Mouse (Mus musculus): ENCODE results near the gene Psapl1.
A peak's percentile ranks its signal among the peaks of the same experiment; 100 is the strongest.

Gene Psapl1

DNA sequence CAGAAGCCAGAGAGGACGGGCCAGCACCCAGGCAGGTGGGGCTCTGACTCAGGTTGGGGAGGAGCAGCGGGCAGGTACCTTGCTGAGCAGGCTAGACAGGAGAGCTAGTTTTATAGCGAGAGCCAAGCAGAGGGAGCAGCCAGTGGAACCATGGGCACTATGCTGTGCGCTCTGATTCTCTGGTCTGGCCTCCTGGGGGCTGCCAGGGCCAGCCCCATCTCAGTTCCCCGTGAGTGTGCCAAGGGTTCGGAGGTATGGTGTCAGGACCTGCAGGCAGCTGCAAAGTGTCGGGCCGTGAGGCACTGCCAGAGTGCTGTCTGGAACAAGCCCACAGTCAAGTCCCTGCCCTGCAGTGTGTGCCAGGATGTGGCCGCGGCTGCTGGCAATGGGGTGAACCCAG, at the start of gene Psapl1:
Gene Psapl1, plus strand, starts transcription at position 106 of the 400 bp plus-strand sequence.
- DNase-seq: no peak

DNA sequence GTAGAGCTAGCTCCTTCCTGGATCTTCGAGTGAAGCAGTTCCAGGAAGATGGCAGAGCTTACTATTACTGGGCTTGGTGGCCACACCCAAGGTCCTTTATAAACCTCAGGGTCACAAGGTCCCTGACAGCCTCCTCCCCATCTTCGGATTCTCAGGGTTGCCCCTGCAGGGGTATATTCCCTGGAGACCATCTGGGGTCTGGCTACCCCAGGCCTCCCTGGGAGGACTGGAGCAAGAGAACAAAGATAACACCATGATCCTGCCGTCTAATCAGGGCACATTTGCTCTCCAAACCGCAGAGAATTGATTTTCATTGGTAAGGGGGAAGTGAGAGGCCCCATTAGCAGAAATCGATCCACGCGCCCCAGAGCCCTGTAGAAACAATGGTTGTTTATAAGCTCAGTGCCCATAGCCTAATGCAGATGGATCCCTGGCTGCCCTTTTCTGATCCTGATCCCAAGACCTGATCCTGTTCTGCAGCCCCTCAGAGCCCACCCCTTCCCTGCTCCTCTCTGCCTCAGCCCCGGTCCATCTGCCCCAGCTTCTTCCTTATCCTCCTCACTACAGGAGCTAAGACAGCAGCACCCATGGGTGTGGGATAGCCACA, 48.8 kb upstream of the Psapl1 start:
- no peak for DNase-seq

DNA sequence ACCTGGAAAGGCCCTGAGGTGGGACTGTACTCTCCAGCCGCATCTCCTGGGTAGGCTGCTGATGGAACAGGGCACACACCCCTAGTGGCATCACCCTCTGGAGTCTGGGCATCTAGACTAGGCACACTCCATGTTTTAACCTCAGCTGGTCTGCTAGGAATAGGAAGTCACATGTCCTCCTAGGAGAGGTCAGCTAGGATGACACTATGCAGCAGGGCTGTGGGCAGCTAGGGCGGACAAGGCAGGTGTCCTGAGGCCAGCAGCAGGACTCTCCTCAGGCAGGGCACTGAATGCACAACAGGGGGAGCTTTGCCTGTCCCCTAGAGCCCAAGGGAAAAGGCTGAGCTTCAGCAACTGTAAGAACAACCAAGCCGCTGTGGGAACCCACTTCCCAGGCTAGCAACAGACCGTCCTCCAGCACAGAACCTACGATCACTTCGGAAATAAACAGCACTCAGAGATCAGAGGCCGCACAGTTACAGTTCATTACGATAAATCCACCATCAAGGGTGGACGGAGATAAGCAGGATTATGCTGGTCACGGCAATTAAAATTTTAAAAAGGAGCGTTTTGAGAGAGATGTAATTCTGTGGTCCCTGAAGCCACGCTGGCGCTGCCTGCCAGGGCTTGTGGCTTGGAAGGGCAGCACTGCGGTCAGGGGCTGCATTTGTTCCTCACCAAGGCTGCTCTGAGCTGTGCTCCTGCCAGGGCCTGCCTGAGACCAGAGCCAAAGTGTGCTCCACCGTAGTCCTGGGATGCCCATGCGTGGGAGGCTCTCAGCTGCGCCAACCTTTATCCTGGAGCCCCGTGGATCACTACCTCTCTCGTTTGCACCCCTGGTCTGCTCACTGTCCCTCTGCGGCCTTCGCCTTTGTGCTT, 38.2 kb upstream of the Psapl1 start:
- DNase-seq: no peak

DNA sequence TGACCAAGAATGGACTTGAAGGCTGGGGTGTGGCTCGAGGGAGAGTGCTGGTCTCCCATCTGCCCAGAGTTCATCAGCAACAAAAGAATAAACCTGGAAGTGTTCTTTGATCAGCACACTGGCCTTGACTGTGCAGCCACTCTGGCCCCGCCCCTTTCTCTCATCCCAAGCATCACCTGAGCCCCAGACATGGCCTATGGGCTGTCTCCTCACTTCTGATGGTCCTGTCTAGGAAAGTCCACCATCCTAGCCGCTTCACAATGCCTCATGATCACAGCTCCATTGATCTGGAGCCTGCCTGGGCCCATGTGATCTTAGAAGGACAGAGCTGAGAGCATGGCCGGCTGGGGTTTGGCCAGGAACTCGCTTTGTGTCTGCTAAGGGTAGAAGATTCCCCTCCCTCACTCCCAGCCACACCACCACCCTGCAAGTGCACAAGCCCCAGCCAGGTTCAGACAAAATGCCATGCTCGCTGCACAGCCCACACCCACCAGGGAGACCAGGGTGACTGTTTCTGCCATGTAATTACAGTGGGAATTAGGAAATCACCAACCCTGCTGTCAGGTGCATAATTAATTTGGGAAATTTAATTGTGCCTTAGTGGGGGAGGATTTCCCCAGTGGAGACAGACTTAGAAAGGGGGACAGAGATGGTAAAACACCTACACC, 37.3 kb upstream of the Psapl1 start:
- no peak for DNase-seq

DNA sequence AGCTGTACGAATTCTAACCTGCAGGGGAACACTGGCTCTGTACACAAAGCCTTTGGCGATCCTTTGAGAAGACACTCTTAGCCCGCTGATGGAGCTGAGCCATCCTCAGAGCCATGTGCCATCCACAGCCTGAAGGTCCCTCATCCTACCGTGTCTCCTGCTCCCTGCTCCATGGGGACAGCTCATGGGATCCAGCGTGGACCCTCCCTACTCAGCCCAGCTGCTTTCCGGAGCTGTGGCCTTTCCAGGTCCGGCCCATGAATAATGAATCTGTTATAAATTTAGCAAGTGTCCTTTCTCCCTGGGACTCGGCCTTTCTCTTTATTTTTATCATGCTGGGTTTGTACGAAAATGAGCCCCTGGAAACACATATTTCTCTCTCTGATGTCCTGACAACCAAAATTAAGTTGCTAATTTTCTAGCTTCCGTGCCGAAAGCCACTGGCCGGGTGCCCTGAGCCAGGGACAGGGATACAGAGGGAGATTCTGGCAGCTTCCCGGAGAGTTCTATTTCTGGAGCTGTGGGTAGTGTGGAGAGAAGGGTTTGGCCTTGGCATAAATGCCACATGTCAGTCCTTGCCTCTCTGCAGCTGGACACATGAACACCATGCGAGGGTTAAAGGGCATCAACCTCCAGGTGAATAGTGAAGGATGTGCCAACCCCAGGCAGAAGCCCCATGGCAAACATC, 34.7 kb upstream of the Psapl1 start:
- DNase-seq: peak; percentile 14

DNA sequence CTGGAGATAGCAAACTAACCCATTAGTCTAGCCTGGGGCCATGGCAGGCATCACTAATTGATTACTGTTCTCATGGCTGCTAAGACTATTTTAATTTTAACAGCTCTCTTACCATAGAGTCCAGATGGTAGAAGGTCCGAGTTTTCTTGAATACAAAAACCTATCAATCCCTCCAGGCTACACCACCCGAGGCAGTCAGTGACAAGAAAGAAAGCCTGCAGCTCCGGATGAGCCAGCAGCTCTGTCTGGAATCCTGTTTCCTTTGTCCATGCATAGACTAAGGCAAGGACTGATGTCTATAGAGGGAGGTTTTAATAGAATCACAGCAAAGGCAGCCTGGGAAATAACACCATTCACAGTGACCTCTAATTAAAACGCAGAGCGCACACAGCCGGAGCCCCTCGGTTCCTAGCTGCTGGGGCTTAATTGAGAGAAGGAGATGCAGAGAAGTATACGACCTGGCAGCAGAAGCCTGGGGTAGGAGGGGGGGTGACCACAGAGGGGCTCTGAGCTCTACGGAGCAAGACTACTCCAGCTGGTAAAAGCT, 29.2 kb upstream of the Psapl1 start:
- no peak for DNase-seq

DNA sequence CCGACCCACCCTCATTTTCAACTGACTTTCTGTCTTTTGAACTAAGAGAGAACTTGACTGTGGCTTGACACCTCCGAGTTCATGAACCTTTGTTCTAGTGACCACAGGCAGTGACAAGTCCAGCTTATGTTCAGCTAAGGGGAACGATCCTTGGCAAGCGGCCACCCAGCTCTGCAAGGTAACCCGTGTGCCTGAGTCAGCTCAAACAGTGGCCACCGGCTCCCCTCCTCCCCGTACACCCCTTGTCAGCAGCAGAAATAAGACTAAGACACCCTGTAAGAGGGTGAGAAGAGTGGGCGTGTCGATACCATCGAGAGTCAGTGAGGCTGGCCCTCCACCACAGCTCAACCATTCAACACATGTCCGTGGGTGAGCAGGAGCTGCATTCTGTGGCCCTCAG, 27.4 kb upstream of the Psapl1 start:
- no peak for DNase-seq

DNA sequence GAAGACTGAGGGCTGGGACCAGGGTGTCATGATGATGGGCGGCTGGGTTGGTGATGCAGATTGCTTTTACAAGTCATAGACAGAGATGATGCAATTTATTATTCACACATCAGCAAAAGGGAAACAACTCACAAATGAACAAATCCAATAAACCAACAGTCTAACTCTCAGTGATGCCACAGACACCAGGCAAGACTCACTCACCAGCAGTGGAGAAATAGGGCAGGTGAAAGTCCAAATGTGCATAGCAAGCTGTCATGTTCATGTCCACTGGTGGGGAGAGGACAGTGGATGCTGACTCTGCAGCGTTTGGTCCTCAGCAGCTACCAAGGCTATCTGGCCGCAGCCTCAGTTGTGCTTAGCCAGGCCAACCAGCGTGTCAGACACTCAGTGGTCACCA, 26.9 kb upstream of the Psapl1 start:
- DNase-seq: no peak

DNA sequence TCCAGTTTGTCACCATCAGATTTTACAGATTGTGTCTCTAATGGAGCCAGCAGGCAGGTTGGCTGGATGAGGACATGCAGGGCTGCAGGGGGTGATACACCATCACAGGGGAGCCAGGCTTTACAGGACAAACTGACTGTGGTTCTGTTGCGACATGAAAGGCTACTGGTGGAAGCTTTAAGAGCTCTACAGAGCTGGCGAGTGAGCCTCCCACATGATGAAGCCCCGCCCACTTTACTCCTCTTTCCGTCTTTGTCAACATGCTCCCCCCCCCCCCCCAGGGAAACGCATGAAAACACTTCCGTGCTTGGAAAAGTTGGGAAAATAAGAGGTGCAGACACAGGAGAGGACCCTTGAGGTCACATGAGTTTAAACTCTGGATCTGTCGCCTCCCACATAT, 25.6 kb upstream of the Psapl1 start:
- DNase-seq: no peak

DNA sequence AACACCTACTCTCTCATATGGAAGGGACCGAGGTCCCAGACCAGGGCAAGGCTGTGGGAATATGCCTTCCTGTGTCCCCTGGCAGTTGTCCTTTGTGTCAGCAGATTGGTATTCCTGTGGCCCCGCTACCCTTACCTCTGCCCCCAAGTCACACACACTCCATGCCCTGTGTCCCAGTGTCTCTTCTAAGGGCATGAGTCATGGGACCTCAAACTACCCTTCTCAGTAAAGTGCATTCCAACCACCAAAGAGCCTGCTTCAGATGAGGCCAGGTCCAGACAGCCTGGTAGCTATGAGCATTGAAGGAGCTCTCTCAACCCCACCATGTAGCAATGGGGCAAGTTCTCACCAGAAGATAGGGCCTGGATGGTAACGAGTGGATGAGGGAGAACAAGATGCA, 25.0 kb upstream of the Psapl1 start:
- DNase-seq: no peak

DNA sequence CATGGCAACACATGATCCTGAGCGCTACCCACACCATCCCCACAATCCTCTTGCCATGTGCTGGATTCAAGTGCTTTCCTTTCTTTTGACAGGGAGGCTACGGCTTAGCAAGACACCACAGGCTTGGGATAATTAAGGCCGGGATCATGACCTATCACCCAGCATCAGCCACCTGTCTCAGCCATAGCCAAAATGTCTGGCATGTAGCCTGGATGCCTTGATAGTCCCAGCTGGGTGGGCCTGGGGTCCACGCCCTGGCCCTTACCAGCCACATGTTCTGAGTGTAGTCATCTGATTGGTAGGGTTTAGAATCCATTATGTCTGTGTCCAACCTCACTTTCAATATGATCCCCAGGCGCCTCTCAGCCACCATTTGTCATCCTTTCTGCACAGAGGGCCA, 24.1 kb upstream of the Psapl1 start:
- DNase-seq: no peak

DNA sequence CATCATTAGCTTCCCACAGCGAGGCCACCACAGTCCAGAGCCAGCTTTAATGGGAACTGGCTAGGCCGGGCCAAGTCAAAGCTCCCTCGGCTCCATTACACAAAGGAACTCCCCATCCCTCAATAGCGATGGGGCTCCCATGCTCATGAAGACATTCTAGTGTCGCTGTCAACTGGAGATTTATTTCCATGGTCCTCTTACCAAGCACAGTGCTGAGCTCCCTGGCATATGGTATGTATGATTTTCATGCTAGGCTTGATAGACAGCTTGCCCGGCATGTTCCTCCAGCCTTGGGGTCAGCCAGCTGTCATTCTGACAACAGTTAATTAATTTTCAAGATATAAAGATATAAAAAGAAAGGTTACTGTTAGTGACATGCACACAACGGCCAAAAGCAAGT, 21.5 kb upstream of the Psapl1 start:
- DNase-seq: no peak

DNA sequence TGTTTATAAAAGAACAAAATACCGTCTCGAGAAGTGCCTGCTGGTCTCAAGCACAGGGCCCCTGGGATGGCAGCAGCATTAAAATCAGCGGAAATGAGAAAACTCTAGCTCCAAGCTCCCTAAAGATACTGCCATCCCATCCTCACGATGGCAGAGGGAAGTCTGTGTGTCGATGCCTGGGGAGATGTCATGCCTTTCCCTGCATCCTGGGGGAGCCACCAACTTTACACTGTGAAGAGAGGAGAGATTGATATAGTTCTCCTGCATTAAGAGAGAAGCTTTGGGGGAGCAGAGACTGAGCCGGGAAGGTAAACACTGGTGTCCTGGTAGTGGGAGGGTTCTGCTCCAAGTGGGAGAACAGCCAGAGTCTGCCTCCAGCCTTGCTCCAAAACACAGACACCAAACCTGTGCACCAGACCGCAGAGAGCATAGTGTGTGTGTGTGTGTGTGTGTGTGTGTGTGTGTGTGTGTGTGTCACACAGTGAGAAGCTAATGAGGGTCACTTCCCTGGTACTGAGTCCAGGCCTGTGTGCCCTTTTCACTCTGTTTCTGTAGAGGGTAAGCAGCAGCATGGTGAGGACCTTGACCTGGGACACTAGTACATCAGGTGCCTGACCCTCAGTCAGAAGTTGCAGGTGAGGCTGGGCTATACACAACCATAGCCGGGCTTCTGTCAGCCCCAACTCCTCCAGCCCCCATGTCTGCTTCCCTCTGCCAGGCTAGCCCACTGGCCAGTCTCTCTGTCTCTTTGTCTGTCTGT, 17.3 kb upstream of the Psapl1 start:
- DNase-seq: no peak

DNA sequence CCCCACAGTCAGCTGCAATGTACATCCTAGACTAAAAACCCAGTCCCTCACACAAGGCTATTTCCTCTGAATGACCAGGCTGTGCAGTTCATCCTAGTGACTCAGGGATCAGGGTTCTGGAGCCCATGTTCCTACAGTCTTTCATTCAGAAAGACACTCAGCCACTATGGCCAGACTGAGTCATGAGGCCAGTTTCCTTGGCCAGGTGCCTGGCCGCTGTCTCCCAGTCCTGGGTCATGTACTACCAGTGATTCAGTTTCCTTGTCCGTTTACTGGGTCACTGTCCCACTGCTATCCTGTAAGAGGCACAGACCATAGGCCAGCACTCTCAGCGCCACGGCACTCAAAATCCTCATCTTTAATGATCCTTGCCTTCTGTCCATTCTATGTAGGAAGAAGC, 15.5 kb upstream of the Psapl1 start:
- no peak for DNase-seq

DNA sequence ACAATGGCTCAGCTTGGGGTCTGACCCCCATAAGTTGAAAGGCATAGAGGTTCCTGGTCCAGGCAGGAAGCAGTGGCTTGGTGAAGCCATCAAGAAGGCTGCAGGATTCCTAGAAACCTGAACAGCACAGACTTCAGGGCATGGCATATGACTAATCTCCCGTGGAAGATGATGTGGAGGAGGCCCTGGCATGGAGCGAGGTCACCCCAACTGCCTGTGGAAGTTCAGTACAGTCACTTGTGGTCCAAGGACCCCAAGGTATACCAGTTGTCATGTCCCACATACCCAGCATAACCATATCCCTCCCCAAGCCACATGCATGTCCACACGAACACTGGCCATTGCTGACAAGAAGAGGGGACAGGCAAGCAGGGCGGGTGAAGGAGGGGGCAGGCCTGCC, 12.5 kb upstream of the Psapl1 start:
- DNase-seq: no peak

DNA sequence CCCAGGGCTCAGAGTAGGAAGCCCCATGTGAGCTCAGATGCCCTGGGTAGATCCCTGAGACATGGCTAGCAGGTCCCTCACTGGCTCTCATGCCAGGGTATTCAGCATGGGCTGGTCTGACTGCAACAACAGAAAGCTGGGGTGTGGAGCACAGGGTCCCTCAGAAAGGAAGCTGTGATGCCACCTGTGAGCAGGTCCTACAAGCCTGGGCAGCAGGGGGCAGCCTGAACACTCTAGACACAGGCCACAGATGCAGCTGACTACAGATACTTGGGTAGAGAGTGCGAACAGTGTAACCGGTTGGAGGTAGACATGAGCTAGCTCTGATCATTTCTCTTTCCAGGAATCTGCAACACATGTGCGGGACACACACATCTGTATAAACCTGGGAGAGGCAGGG, 11.9 kb upstream of the Psapl1 start:
- DNase-seq: no peak

DNA sequence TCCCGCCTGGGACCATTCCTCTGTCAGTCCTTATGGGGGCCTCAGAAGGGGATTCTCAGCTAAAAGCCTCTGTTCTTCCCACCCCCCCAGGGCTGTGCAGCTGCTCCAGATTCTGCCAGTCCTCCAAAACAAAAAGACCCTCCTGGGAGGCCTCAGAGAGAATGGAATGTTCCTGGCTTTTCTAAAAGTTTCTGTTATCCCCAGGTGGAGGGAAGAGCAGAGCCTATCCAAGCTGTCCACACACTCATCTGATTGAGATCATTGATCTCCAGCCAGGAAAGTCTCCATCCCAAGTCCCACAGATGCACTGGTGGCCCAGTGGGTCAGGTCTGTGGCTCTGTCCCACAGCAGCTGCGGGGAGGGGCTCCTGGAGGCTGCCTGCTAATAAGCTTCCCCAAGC, 11.1 kb upstream of the Psapl1 start:
- no peak for DNase-seq

DNA sequence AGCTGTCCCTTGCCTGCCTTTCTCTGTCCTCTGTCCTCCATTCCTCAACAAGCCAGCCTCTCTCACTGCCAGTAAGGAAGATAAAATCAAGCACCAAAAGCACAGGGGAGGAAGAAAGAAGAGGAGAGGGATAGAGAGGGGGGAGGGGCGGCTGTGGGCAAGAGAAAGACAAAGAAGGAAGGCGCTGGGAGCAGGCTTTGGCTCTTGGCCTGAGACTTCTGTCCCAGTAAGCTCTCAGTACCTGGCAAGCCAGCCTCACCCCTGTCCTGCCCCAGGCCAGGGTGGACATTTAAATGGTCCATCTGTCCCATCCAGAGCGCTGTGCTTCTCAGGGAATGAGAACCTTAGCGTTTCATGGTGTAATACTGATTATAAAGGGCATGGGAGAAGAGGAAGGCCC, 9.2 kb upstream of the Psapl1 start:
- DNase-seq: no peak

DNA sequence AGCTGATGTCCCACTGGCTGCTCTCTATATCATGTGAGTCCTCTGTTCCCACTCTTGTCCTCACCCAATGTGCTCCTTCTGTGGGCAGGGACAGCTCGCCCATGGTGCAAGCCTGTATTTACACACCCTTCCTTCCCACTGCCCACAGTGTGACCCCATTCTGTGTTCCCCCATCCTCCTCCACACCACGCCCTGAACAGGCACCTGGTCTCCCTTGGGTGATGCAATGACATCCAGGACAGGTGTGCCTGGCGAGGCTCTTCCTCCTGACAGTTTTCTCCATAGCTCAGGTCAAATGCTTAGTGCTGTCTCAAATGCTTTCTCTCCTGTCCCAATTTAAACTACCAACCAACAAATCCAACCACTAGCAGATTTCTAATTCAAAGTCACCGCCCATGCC, 8.4 kb upstream of the Psapl1 start:
- DNase-seq: no peak

DNA sequence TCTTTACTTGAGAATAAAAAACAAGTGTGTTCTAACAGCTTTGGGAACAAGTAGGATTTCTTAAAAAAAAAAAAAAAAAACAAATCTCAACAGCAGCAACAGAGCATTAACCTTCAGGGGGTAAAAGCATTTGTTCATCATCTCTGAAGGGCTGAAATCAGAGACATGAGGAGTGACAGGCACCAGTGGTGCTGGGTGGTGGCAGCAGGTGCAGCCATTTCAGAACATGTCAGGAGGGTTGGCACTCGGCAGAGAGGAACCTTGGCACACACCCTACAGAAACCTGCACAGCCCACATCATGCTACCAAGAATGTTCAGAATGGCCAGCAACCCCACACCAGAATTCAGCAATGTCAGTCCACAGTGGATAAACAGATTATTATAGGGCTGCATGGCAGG, 4.3 kb upstream of the Psapl1 start:
- no peak for DNase-seq

DNA sequence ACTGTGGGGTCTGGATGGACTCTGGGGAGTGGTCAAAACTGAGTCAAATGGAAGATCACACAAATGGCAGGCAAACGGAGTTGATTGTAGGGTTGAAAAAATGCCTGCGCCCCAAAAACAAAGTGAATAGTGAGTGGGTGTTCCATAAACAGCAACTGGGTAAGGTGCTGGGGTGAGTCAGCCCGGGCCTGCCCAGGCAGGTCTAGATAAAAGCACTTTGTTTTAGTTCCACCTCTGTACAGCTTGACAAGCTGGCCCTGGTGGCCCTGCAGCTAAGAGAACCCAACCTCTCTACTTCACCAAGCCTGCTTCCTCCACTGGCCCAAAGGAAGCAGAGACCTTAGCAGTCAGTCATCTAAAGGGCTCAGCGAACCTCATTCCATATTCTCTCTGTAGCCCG, 1.0 kb upstream of the Psapl1 start:
- no peak for DNase-seq

DNA sequence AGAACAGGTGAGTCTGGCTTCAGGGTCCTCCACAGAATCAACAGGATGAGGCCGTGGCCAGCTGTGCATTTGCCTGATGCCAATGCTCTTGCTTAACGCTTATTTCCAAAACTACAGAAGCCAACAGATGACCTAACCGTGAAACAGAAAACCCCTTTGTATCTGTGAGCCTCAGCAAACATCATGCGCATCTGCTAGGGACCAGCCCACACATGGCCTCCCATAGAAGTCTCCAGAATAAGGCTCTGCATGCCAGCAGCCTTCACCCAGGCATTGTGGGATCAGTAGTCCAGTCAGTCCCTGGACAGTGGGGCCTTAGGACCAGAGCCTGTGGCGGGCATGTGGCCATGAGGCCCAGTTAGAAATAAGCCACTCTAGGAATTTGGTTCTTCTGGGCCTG, 400 bp upstream of the Psapl1 start:
- peak; percentile 12 for DNase-seq

DNA sequence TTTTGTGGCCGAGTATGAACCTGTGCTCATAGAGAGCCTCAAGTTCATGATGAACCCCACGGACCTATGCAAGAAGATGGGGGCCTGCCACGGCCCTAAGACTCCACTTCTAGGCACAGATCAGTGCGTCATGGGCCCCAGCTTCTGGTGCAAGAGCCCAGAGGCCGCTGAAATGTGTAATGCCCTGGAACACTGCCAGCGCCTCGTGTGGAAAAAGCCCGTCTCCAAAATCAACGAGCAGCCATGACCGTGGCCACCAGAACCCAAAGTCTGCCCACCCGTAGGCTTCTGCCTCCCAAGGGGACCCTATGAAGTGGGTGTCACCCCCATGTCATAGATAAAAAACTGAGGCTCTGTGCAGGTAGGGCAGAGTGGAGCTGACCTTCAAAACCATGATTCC, 1.6 kb downstream of the Psapl1 start:
- DNase-seq: no peak
